Mouse (Mus musculus): ENCODE measurements around the gene Mpg.

Gene Mpg

GRCm38 (mm10) chr11:32262674-32263415, 36.5 kb downstream of the Mpg start:
- DNase-seq (ENCODE audit: low spot score) = peak; percentile 73

GRCm38 (mm10) chr11:32265117-32265738, 38.9 kb downstream of the Mpg start:
- DNase-seq (ENCODE audit: low spot score) = no peak

GRCm38 (mm10) chr11:32266194-32266593, 39.9 kb downstream of the Mpg start:
- no peak for DNase-seq (ENCODE audit: low spot score)

DNA sequence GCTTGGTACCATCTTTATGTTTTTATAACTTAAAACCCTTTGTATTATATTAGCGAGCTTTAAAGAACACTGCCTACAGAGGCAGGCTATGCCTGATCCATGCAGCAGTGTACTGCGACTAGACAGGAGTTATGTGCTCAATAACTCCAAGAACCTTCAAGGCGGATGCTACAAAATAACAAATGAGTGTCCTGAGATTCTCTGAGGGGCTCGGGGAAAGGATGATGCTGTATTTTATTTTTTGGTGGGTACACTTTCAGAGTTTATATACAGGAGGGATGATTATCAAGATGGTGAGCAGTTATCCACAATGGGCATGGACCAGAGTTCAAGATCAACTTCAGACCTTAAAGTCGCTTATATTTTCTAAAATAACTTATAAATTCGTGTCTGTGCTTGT, 40.5 kb downstream of the Mpg start:
- no peak for DNase-seq (ENCODE audit: low spot score)

GRCm38 (mm10) chr11:32267188-32267884, 41.0 kb downstream of the Mpg start, which contains the start of gene Nprl3:
Gene Nprl3 (minus strand): TSS chr11:32267707.
- peak; percentile 96 for DNase-seq (ENCODE audit: low spot score)

- DNase-seq (ENCODE audit: low spot score) = peak; percentile 24
Measured at GRCm38 (mm10) chr11:32267964-32268363, 41.7 kb downstream of the Mpg start.

DNA sequence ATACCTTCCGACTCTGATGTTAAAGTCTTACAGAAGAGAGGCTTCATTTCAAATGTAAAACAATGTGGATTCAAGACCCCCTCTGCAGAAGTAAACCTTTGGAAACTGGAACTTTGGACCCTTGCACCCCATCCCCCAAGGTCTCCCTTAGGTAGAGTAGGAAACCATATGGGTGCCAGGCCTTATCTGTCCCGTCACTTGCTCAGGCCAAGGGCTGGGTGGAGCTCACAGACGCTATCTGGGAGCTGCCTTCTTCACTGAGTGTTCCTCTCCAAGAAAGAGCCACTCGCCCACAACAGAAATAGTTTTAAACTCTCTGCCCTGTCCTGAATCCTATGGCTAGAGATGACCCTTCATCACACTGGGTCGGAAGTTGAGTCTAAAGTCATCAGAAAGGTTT, 42.6 kb downstream of the Mpg start:
- peak; percentile 27 for DNase-seq (ENCODE audit: low spot score)

DNA sequence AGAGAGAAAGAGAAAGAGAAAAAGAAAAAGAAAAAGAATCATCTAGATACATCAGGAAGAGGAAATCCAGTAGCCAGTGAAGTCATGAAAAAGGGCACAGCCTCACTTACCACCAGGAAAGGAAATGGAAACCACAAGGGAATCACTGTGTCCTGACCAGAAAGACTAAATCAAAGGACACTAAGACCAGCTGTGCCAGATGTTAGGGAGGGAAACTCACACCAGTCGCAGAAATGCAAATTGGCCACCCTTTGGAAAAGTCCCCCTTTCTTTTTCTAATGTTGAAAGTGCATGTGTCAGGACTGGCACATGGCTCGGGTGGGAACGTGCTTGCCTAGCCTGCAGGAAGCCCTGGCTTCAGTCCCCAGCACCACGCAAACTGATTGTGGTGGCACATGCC, 44.9 kb downstream of the Mpg start:
- DNase-seq (ENCODE audit: low spot score) = no peak

DNA sequence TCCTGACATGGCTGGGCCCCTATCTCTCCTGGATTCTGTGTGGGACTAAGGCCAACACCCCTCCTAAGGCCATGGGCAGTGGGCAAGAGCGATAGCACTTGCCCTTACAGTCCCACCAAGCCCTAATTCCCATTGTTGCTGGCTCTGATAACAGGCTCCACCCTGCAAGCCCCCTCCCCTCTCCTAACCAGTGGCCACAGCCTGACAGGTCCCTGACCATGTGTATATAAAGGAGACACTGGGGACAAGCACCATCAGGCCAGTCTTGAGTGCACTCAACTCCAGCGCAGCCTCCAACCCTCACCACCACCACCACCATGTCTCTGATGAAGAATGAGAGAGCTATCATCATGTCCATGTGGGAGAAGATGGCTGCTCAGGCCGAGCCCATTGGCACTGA, 50.0 kb downstream of the Mpg start, which contains the start of gene Hba-x:
Hba-x (plus strand) TSS at position 54 of the 400 bp plus-strand sequence.
- DNase-seq (ENCODE audit: low spot score) = no peak

DNA sequence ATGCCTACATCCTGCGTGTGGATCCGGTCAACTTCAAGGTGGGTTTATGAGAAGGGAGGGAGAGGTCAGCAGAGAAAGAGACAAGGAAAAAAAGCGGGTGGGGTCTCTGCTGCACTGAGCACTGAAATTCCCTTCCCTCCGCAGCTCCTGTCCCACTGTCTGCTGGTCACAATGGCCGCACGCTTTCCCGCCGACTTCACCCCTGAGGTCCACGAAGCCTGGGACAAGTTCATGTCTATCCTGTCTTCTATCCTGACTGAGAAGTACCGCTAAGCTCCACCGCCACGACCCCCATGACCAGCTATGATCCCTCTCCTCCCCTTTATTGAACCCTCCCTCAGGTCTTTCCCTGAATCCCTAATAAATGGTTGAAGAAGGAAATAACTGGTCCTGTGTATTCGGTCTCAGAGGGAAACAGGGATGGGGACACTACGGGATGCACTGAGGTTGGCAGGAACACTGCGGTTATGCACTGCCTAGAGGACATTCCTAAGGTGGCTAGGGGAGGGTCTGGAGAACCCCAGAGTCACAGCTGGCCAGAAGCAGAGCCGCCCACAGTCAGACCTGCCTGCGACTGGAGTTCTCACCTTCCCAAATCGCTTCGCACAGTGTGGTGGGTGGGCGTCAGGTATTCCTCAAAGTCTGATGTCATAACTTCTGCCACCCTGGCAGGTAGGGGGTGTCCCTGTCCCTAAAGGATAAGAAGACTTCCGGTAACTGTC, 51.6 kb downstream of the Mpg start:
- peak; percentile 27 for DNase-seq (ENCODE audit: low spot score)

- DNase-seq (ENCODE audit: low spot score) = no peak
Measured at GRCm38 (mm10) chr11:32278458-32278957, 52.2 kb downstream of the Mpg start.

DNA sequence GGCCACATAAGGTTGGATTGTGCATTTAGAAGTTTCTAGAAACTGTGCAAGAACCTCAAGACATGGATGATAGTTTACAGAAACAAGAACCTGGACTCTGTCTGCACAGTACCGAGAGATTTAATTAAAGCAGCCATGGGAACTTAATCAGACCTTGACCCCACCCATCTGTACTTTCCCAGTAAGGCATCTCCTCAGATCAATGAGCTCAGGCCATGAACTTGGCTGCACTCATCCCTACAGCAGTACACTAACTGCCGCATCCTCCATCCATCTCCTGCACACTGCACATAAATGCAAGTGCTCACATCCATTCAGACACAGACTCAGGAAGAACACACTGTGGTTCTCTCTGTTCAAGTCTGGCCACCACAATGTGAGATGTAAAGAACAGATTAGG, 54.3 kb downstream of the Mpg start:
- no peak for DNase-seq (ENCODE audit: low spot score)

GRCm38 (mm10) chr11:32281416-32282144, 55.3 kb downstream of the Mpg start:
- DNase-seq (ENCODE audit: low spot score) = no peak

Measured in embryo, embryonic 10 days (tissue).